Mouse (Mus musculus): ENCODE data around the gene Itch. TPM values are rescaled to one million over a fixed set of nuclear protein-coding genes. Genes with fewer than 3 reads are reported as not detected.

The Itch gene
- polyA plus RNA-seq, 2 experiments from 2014 or later = 59.5 to 81.1 TPM

DNA sequence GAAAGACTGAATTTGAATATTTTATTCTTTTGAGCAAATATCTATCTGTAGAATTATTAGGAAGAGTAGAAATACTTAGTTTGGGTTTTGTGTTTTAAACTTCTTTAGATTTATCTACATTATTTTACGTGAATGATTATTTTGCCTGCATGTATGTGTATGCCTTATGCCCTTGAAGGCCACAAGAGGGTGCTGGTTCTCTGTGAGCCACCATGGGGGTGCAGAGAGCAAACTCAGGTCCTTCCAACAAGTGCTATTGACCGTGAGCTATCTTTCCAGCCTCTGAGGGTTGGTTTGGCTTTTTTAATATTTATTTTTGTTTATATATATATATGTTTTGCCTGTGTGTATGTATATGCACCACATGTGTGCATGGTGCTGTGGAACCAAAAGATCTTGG, 74.1 kb downstream of the Itch start:
- peak; percentile 53 for ATAC-seq

DNA sequence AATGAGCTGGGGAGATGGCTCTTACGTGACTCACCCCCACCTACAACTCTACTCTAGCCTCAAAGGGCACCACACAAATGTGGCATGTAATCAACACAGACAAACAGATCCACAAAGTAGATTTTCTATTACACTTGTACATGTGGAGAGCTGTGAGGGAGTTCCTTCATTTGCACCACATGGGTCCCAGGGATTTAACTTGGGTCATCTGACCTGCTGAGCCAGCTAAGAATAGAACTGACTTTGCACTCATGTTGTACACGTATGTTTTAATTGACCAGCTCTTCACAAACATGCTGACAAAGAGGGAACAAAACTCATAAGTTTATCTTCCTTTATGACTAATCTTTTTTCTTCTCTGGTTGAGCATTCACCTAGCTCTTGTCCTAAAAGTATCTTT, 89.8 kb downstream of the Itch start:
- no peak for ATAC-seq

DNA sequence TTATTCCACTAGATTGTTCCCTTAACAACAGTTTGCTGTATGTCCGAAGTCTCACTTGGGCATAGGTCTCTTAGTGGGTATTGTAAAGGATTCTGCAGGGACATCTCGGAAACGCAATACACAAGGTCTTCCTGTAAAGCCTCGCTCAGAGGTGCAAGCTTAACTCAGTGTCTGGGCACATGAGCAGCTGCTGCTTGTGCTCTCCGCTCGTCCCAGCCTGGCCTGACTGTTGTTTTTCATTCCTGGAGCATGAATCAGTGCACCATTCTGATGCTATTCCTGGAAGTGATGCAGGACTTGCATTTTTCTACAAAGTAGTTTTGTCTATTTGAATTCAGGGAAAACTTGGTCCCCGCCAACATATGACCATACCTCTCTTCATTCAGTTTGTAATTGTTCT, 91.4 kb downstream of the Itch start:
- ATAC-seq = no peak

DNA sequence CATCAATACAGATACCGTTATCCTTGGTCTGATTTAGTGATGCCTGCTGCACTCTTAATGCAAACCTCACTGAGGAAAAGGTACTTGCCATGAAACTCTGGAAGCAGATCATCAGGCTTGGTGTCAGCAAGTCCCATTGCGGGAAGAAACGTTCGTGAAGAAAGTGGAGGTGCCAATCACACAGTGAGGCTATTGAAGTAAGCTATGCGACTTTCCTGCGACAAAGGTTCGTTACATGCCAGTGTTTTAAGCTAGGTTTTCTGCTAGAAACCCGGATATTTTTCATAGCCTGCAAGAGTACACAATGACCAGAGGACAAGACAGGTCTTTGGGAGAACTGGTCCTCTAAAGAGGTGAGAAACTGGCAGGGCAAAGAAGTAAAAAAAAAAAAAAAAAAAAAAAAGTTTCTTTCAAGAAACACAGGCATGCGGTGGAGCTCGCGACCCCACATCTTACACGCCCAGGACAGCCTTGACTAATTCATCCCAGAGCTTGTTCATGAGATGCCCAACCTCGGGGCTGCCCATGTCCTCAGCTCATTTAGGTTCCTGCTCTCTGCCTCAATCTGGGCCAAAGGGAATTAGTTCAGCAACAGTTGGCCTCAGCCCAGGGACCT, 102.5 kb downstream of the Itch start:
- ATAC-seq = peak; percentile 38

DNA sequence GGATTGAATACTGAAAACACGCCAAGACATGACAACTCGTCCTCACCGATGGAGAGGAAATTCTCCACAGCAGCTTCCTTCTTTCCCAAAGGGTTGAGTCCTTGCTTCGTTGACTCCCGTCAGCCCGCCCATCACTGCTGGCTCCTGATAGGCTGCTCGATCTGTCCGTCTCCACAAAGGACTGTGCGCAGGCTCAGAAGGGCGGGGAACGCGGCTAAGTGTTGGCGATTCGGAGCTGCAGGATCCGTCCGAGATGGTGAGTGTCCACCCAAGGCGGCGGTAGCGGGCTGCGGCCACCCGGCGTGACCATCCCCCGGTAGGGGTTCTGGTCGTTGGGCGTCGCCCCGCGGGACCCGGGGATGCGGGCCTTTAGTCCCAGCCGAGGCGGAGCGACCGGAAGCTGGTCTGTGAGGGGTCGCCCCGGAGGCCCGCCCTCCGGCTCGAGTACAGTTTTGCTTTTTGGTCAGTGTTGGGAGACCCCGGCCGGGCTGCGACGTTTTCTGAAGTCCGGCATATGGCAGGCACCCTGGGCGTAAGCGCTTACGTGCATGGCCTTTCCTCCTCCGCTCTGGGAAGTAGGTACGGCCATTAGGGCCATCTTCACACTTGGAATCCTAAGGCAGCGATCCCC, 103.2 kb downstream of the Itch start, which contains the start of gene Dynlrb1:
Gene Dynlrb1 (plus strand): TSS at position 172 of the 631 bp plus-strand sequence.
- ATAC-seq = peak; percentile 98

DNA sequence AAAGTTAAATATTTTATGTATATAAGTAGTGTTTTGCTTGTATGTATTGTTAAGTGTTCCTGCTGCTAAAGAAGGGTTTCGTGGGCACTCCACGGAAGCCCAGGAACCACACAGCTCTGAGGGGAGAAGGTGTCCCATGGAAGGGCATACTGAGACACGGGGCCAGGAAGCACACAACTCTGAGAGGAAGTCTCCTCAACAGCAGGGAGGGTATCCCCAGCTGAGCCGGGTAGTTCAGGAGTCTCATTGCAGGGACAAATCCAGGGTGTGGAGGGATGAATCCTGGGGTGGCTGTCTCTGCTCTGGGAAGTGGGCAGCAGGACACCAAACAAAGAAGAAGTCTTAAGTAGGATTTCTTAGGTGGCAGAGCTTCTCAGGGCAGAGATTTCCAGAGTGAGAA, 104.0 kb downstream of the Itch start:
- peak; percentile 12 for ATAC-seq

DNA sequence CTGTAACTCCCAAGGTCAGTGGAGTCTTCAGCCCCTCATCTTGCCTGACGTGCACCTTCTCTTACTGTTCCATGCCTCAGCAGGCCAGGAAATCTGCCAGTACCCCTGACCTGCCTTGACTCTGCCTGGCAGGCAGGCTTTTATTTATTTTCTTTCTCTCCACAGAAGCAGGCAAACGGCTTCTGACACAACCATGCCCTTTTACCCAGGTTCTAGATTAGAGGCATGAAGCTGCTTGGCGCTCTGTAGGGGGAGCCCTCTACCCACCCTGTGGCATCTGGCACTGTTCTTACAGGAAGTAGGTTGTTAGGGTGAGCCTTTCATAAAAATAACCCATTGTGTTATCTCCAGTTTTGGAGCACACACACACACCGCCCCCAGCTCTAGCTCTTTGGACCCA, 107.6 kb downstream of the Itch start:
- ATAC-seq = no peak

DNA sequence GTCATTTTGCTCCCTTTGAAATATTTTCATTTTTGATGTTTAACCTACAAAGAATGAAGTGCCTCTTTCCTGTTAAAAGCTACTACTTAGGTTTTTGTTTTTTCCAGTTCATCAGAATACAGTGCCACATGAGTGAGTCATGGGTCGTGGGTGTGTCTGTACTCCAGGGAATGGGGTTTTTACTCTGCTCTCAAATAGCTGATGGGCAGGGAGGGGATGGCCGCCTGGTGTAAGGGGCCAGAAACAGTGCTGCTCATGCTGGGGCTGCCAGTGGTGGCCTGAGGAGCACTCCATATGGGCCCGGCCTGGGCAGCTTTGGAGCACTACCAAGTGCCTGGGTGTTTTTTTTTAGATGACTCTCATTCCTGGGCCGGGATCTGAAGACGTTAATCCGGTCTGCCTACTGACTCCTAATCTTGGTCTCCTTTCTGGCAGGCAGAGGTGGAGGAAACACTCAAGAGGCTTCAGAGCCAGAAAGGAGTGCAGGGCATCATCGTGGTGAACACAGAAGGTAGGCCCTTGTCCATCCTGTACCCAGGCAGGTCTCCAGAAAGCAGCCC, 109.1 kb downstream of the Itch start:
- no peak for ATAC-seq

DNA sequence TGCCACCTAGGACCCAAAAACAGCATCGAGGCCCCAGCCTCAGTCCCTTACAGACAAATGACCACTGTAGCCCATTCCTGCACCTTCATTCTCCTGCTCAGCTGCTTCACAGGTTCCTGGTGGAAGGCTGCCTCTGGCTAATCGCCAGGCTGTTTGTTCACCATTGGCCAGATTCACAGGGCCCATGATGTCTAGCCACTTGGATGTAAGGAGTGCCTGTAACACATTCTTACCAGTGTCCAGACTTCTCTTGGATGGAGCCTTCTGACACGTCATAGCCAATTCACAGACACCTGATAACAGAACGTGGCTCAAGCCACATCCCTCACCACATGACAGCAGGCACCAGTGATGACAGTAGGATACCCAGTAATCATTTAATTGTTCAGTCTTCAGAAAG, 112.9 kb downstream of the Itch start:
- ATAC-seq = no peak

DNA sequence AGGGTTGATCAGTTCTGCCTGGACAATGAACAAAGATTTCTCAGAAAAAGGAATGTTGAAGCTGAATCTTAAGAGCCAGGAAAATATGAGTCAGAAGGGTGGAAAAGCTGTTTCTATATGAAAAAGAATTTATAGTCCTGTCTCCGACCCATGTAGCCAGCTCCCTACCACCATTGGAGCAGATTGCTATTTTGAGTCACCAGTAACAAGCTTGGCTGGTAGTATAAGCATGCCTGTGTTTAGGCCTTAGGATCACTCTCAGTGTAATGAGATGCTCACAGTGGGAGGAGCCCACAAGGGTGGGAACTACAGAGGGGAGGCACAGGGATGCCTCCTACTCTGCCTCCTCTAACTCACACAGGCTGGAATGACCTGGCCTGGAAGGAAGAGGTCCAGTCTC, 114.9 kb downstream of the Itch start:
- no peak for ATAC-seq

DNA sequence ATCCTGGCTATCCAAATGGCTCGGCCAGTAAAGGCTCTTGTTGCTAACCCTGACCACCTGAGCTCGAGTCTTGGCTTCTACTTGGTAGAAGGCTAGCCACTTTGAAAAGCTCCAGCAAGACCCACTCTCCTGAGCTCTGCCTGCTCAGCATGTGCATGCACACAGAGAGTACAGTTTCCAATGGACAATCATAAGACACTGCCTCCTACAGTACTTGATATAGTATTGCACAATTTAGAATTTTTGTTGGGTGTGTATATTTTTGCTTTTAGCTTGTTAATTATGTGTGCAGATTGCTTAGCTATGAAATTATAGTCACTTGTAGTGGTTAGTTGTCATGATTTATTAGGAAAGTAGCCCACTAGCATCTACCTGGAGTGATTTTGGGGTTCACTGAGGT, 115.4 kb downstream of the Itch start:
- no peak for ATAC-seq

DNA sequence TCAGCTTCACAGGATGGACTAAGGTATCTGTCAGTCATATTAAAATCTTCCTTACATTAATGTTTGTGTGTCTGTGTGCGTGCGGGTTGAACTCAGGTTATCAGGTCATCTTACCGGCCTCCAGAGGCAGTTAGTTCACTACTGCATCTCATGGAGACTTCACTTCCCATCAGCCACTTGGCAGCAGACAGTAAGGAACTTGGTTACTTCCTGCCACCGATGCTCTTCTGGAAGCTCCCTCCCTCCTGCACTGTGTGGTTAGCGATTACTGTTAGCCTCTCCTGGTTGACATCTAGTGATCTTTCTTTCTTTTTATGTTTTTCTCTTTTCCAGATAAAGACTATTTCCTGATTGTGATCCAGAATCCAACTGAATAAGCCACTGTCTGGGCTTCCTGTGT, 116.3 kb downstream of the Itch start:
- ATAC-seq = no peak

DNA sequence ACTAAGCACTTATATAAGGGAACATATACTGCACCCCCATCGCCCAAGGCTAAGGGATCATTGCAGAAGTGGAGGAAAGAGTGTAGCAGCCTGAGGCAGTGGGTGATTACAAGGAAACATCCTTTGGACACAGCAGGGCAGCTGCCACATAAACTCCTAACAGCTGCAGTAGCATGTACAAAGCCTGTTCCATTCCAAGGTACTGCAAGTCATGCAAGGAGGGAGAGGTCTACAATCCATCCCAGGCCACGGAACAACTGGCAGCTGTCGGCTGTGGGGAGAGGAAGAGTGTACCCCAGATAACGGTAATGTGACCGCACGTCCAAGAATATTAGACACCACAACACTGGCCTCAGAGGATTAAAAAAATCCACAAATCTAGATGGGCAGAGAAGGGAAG, 132.2 kb downstream of the Itch start:
- no peak for ATAC-seq

DNA sequence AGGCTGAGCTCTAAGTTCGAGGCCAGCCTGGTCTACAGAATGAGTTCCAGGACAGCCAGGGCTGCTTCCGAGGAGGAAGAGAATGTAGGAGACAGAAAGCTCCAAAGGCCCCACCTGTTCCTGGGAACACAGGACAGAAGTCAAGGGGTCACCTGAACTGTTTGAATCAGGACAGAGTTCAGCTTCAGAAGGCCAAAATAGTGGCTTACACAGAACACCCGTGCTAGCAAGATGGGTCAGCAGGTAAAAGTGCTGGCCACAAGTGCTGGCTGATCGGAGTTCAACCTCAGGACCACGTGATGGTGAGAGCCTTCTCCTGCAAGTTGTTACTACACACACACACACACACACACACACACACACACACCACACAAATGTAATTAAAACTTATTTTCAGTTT, 133.6 kb downstream of the Itch start:
- ATAC-seq = no peak

DNA sequence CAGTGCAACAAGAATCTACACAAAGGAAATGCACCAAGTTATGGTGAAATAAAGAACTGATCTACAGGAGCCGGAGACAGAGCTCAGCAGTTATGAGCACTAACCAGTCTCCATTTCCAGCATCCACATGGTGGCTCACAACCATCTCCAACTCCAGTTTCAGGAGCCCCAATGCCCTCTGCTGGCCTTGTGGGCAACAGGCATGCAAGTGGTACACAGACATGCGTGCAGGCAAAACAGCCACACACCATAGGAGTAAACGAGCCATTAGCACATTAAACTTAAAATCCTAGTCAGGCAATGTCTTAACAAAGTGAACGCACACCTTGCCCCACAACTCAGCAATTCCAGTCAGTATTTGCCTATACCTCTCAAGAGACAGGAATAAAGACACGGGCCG, 138.6 kb downstream of the Itch start:
- ATAC-seq = no peak

DNA sequence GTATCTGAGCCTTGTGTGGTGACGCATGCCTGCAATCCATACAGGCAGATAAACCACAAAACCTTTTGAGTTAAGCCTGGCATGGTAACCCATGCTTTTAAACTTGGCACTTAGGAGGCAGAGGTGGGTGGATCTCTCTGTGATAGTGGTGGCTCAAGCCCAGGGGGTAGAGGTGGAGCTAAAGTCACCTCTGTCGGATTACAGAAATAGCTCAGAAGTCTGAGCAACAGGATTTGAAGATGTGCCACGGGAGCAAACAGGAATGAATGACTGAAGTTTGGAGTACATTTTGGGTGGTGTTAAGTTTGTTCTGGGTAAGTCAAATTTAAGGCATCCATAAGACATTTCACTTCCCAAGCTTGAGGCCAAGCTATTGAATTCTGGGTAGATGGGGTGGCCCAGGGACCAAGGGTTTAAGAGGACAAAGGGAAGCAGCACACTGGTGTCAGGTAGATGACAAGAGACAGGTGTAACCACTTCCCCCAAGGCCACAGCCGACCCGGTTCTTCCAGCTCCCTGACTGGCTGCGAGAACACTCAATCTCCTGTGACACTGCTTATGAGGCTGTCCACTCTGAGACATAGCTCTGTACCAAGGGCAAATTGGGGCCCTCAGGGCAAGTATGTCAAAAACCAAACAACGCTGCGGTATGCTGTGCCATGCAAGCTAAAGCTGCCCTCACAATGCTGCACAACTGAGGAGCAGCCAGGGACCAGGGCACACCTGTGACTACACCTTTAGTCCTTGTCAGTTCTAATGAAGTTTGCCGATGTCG, 139.3 kb downstream of the Itch start:
- ATAC-seq = no peak

DNA sequence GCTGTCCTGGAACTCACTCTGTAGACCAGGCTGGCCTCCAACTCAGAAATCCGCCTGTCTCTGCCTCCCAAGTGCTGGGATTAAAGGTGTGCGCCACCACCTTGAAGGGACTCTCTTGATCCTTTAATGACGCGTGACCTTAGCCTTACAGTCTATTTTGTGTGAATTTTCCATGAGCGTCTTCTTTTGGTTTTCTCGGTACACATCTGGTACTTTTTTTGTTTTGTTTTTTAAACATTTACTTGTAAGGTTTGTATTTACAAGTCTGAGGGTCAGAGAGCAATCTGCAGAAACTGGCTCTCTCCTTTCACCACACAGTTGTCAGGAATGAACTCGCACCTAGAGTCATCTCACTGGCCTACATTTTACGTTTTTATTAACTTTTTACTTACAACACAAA, 140.3 kb downstream of the Itch start:
- ATAC-seq = no peak

DNA sequence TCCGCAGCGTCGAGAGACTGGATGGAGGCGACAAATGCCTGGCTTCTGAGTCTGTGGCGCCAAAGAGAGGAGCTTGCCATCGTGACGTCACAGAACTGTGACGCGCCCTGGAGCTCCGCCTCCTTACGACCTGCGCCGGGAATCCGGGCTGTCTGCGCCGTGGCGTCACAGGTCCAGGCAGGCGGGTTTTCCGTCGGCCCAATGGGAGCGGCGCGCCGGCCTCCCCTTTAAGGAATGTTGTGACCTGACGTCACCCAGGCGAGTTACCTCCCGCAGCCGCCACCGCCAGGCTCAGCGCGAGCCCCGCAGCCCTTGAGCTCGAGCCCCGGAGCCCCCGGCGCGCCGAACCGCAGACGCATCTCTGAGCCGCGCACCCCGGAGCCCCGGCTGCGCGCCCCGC, 142.9 kb downstream of the Itch start, which contains the start of gene Map1lc3a:
Gene Map1lc3a (plus strand): TSS at position 103 of the 400 bp plus-strand sequence.
- ATAC-seq = peak; percentile 95

Other genes with a start within 250 kb of the Itch start
- gene Eif2s2, start 240.6 kb upstream of the Itch start, polyA plus RNA-seq (2017; shearing (Covaris generic)) = 100 to 1,000 TPM in 1 of 2 experiments, 10 to 100 TPM in 1; 85.5 to 102 TPM
- not detected for gene Gm14226, start 115.2 kb upstream of the Itch start, polyA plus RNA-seq (2017; shearing (Covaris generic))
- 10 to 100 TPM; 23.7 to 49.5 TPM for gene Ahcy, start 59.0 kb upstream of the Itch start, polyA plus RNA-seq (2017; shearing (Covaris generic))
- 100 to 1,000 TPM; 259 to 281 TPM for gene Dynlrb1, start 103.0 kb downstream of the Itch start, polyA plus RNA-seq (2017; shearing (Covaris generic))
- 1 to 10 TPM; 1.1 to 2.9 TPM for gene Map1lc3a, start 142.8 kb downstream of the Itch start, polyA plus RNA-seq (2017; shearing (Covaris generic))
- 10 to 100 TPM; 40.1 to 41.4 TPM for gene Pigu, start 223.9 kb downstream of the Itch start, polyA plus RNA-seq (2017; shearing (Covaris generic))
- gene Trp53inp2, start 247.6 kb downstream of the Itch start, polyA plus RNA-seq (2017; shearing (Covaris generic)) = 1 to 10 TPM; 1.2 to 1.6 TPM